In genomic region chr2:137695885-137696284, GRCm38 (mm10) we compare ENCODE assay signal across 18 mouse cellular contexts.
"Had no signal": no experiment of that assay in that cellular context is flagged by ENCODE, and none has a peak within 500 bp of the region (broad histone marks: within the 10 kb centered on the region; RNA-seq: fewer than 3 reads in every experiment).

No protein-coding gene starts in this region.

- DNase-seq: lung, adult 18-20 months; lung, embryonic 14.5 days; lung, postnatal 10 days; retina, postnatal 1 day; right cerebral cortex, adult 18-20 months; right cerebral cortex, postnatal 25 days; right cerebral cortex, postnatal 4 days; thymus, adult 18-20 months; thymus, postnatal 14 days; thymus, postnatal 36 days had no signal

- H3K4me3 ChIP-seq: megakaryocyte, embryonic 14.5 days; midbrain, embryonic 13.5 days; midbrain, embryonic 15.5 days; neural tube, embryonic 13.5 days; neural tube, embryonic 15.5 days; stomach, embryonic 15.5 days had no signal

- H3K9ac ChIP-seq: lung, embryonic 14.5 days; midbrain, embryonic 13.5 days; midbrain, embryonic 15.5 days; neural tube, embryonic 13.5 days; neural tube, embryonic 15.5 days; stomach, embryonic 15.5 days had no signal

- H3K27me3 ChIP-seq: megakaryocyte, embryonic 14.5 days; stomach, embryonic 15.5 days had no signal

- H3K4me1 ChIP-seq: megakaryocyte, embryonic 14.5 days; midbrain, embryonic 13.5 days; midbrain, embryonic 15.5 days; neural tube, embryonic 13.5 days; neural tube, embryonic 15.5 days; stomach, embryonic 15.5 days had no signal

- H3K36me3 ChIP-seq: midbrain, embryonic 13.5 days; midbrain, embryonic 15.5 days; neural tube, embryonic 13.5 days; neural tube, embryonic 15.5 days; stomach, embryonic 15.5 days had no signal

- ATAC-seq: midbrain, embryonic 13.5 days; midbrain, embryonic 15.5 days had no signal

- H3K27ac ChIP-seq: macrophage; midbrain, embryonic 13.5 days; midbrain, embryonic 15.5 days; neural tube, embryonic 13.5 days; neural tube, embryonic 15.5 days; stomach, embryonic 15.5 days had no signal

- H3K4me2 ChIP-seq: lung, embryonic 14.5 days; midbrain, embryonic 11.5 days; midbrain, embryonic 13.5 days; midbrain, embryonic 15.5 days; neural tube, embryonic 13.5 days; neural tube, embryonic 15.5 days; stomach, embryonic 15.5 days had no signal

- H3K9me3 ChIP-seq: megakaryocyte, embryonic 14.5 days; midbrain, embryonic 13.5 days; midbrain, embryonic 15.5 days; neural tube, embryonic 13.5 days; stomach, embryonic 15.5 days had no signal
